Comparison of ENCODE assay signal across 12 mouse cellular contexts in the genomic region with DNA sequence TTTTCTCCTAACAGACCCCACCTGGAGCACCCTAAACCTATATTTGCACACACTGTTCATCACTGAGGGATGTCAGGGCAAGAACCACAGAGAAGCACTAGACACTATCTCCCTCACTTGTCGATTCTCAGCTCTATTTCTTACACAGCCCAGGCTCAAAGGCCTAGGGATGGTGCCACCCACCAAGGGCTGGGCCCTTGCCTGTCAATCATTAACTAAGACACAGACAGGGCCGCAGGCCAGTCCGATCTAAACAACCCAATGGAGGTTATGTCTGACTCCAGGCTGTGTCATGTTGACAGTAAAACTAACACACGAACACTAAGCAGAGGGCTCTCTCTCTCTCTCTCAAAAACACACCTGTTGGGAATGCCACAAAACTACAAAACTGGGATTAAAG. TPM values are rescaled to one million over a fixed set of nuclear protein-coding genes. Genes with fewer than 3 reads are reported as not detected.
DNase-seq lines count a peak whose midpoint lies in the region; ATAC-seq lines count a peak whose summit lies in the region.
"Had no signal": no experiment of that assay in that cellular context is flagged by ENCODE, and none has a peak within 500 bp of the region (broad histone marks: within the 10 kb centered on the region; RNA-seq: fewer than 3 reads in every experiment).

No protein-coding gene starts in this region.

- no peaks in the 10 kb centered on the region for H3K9me3 ChIP-seq in lung, embryonic 15.5 days
- H3K9me3 ChIP-seq in hindbrain, embryonic 16.5 days (ENCODE audit: control insufficient read depth, low read length), result no peaks in the 10 kb centered on the region
- H3K9me3 ChIP-seq in kidney, embryonic 16.5 days (ENCODE audit: low read length), result no peaks in the 10 kb centered on the region
- no peaks in the 10 kb centered on the region for H3K9me3 ChIP-seq in stomach, embryonic 15.5 days

- no peak overlapping the region for H3K4me3 ChIP-seq in lung, embryonic 15.5 days
- H3K4me3 ChIP-seq in hindbrain, embryonic 16.5 days (ENCODE audit: low read length), result no peak overlapping the region
- H3K4me3 ChIP-seq in kidney, embryonic 16.5 days (ENCODE audit: low read length), result no peak overlapping the region
- H3K4me3 ChIP-seq in stomach, embryonic 15.5 days (replicated peaks), result no peak overlapping the region
- H3K4me3 ChIP-seq: heart, adult 2 months had no signal

- no peaks in the 10 kb centered on the region for H3K27me3 ChIP-seq in lung, embryonic 15.5 days
- H3K27me3 ChIP-seq in hindbrain, embryonic 16.5 days (replicated peaks; ENCODE audit: control insufficient read depth, insufficient read depth, low read length), result no peaks in the 10 kb centered on the region
- no peaks in the 10 kb centered on the region for H3K27me3 ChIP-seq in kidney, embryonic 16.5 days (ENCODE audit: insufficient read depth, low read length)
- H3K27me3 ChIP-seq in stomach, embryonic 15.5 days (replicated peaks), result no peaks in the 10 kb centered on the region

- 64% methylated on average over 4 of the region's 4 CpGs for WGBS in lung, embryonic 15.5 days
- 82% methylated on average over 4 of the region's 4 CpGs for WGBS in hindbrain, embryonic 16.5 days
- 82% methylated on average over 4 of the region's 4 CpGs for WGBS in kidney, embryonic 16.5 days
- 57% methylated on average over 4 of the region's 4 CpGs for whole genome bisulfite sequencing in stomach, embryonic 15.5 days

- peaks cover 62% of the 10 kb centered on the region for H3K4me1 ChIP-seq in lung, embryonic 15.5 days
- H3K4me1 ChIP-seq in hindbrain, embryonic 16.5 days (ENCODE audit: control insufficient read depth, insufficient read depth, low read depth, low read length), result peaks cover 16% of the 10 kb centered on the region
- H3K4me1 ChIP-seq in kidney, embryonic 16.5 days (ENCODE audit: insufficient read depth, low read length), result peaks cover 46% of the 10 kb centered on the region
- H3K4me1 ChIP-seq in stomach, embryonic 15.5 days, result peaks cover 35% of the 10 kb centered on the region

- 0 out of 2 replicates have a peak overlapping the region, but pooled peaks have one; percentile 11 for H3K27ac ChIP-seq in lung, embryonic 15.5 days
- peak overlapping the region; percentile 33; the same call in 1 of the 2 replicates for H3K27ac ChIP-seq in hindbrain, embryonic 16.5 days (ENCODE audit: low read depth, low read length)
- peak overlapping the region; percentile 69; the same call in 1 of the 2 replicates for H3K27ac ChIP-seq in kidney, embryonic 16.5 days (ENCODE audit: low read length)
- H3K27ac ChIP-seq in stomach, embryonic 15.5 days, result peak overlapping the region; percentile 81; the same call in 1 of the 2 replicates
- H3K27ac ChIP-seq: heart, adult 2 months had no signal

- H3K4me2 ChIP-seq in lung, embryonic 15.5 days, result no peak overlapping the region
- H3K4me2 ChIP-seq in hindbrain, embryonic 16.5 days (ENCODE audit: low read length), result no peak overlapping the region
- H3K4me2 ChIP-seq in kidney, embryonic 16.5 days (replicated peaks; ENCODE audit: low read depth, low read length), result no peak overlapping the region
- no peak overlapping the region for H3K4me2 ChIP-seq in stomach, embryonic 15.5 days

- no peaks in the 10 kb centered on the region for H3K36me3 ChIP-seq in lung, embryonic 15.5 days
- no peaks in the 10 kb centered on the region for H3K36me3 ChIP-seq in hindbrain, embryonic 16.5 days (ENCODE audit: control insufficient read depth, insufficient read depth, low read length)
- no peaks in the 10 kb centered on the region for H3K36me3 ChIP-seq in kidney, embryonic 16.5 days (ENCODE audit: insufficient read depth, low read length)
- no peaks in the 10 kb centered on the region for H3K36me3 ChIP-seq in stomach, embryonic 15.5 days

- no peak for DNase-seq in lung, postnatal 14 days
- DNase-seq in gastrocnemius, postnatal 10 days, result no peak
- DNase-seq: heart, adult 2 months; liver, postnatal 0 days; retina, postnatal 1 day had no signal

- no peak overlapping the region for H3K9ac ChIP-seq in lung, embryonic 15.5 days
- no peak overlapping the region for H3K9ac ChIP-seq in hindbrain, embryonic 16.5 days (ENCODE audit: low read depth, low read length)
- no peak overlapping the region for H3K9ac ChIP-seq in kidney, embryonic 16.5 days (replicated peaks; ENCODE audit: low read length)
- H3K9ac ChIP-seq in stomach, embryonic 15.5 days, result no peak overlapping the region
- H3K9ac ChIP-seq: liver, postnatal 0 days had no signal

- ATAC-seq in lung, embryonic 15.5 days (ENCODE audit: borderline replicate concordance, extremely low read depth, low FRiP score, low TSS enrichment), result no peak
- no peak for ATAC-seq in hindbrain, embryonic 16.5 days
- ATAC-seq in kidney, embryonic 16.5 days (ENCODE audit: low FRiP score, low TSS enrichment), result 0 out of 2 replicates have a peak, but pooled peaks have one; percentile 21
- no peak for ATAC-seq in stomach, embryonic 15.5 days (ENCODE audit: insufficient read depth, low FRiP score, low read depth)
- ATAC-seq in CD4-positive, CD25-positive, alpha-beta regulatory T cell, adult 4 months, result no peak
- ATAC-seq: liver, postnatal 0 days had no signal

RNA-seq across cellular contexts. Expression of a gene that starts 9.7 kb away (rescaled TPM):
- polyA plus RNA-seq in lung, embryonic 15.5 days (2015; fragmentation: Nextera tagmentation; extraction: Ambion mirVana), result 28.4 and 29.7 TPM in 2 replicates
- polyA plus RNA-seq in hindbrain, embryonic 16.5 days (2015; fragmentation: Nextera tagmentation; extraction: Ambion mirVana), result 13.9 and 16.4 TPM in 2 replicates
- 22.0 and 22.3 TPM in 2 replicates for polyA plus RNA-seq in kidney, embryonic 16.5 days (2015; fragmentation: Nextera tagmentation; extraction: Ambion mirVana)
- 21.2 and 21.7 TPM in 2 replicates for polyA plus RNA-seq in stomach, embryonic 15.5 days (2015; fragmentation: Nextera tagmentation; extraction: Ambion mirVana)
- total RNA-seq in gastrocnemius, postnatal 10 days (2021), result 10 to 100 TPM; 14.2 to 22.4 TPM
- not detected for polyA plus RNA-seq in CD4-positive, CD25-positive, alpha-beta regulatory T cell, adult 4 months (2017; shearing (Covaris generic))
- total RNA-seq: common myeloid progenitor, adult 5-6 weeks; hematopoietic stem cell, adult 5-6 weeks had no signal

Comparison
In these comparisons a context has a peak if more than half of its experiments do, and no peak if none do; other contexts are left out.
1. H3K27ac ChIP-seq: peak in every context shown above with its lines; median percentile 81 in stomach, embryonic 15.5 days; 69 in kidney, embryonic 16.5 days; 33 in hindbrain, embryonic 16.5 days; 11 in lung, embryonic 15.5 days.